Mouse (Mus musculus) CH12.LX (cell line): Measurements from ENCODE around the gene 1700020N01Rik. TPM values are rescaled to one million over a fixed set of nuclear protein-coding genes. Genes with fewer than 3 reads are reported as not detected.

Experiments
- DNase-seq: peaks from one replicate; pipeline ENCODE4 v3.0.0-alpha.2; 2013; ENCODE audit errors: extremely low read depth
- H3K27ac ChIP-seq: 2 replicates; pipeline ENCODE4 v1.5.1; 2012; ENCODE audit warnings: low read depth, mild to moderate bottlenecking, control low read depth, moderate library complexity; ENCODE audit not compliant: insufficient read depth
- H3K27me3 ChIP-seq: replicated peaks from 2 replicates; pipeline ENCODE3; 2012; ENCODE audit warnings: inconsistent platforms
- H3K36me3 ChIP-seq, 2 experiments: replicated peaks in 1 of 2; 2 replicates each; pipeline versions ENCODE3 to v1.6.1; 2012; ENCODE audit warnings: inconsistent platforms in 1 of 2, low read length in 1 of 2, mild to moderate bottlenecking in 1 of 2, mixed read lengths in 1 of 2, moderate library complexity in 1 of 2; ENCODE audit not compliant: control insufficient read depth in 1 of 2, insufficient read depth in 1 of 2
- H3K4me1 ChIP-seq, 2 experiments: 2 replicates each; pipeline ENCODE4 v1.6.1; 2012; ENCODE audit warnings: inconsistent platforms in 1 of 2, moderate library complexity in 1 of 2; ENCODE audit not compliant: insufficient read depth in 2 of 2, control insufficient read depth in 1 of 2
- H3K4me2 ChIP-seq: 2 replicates; pipeline ENCODE4 v1.6.1; 2012; ENCODE audit warnings: low read depth, mild to moderate bottlenecking, control low read depth; ENCODE audit not compliant: poor library complexity, insufficient read depth, severe bottlenecking
- H3K4me3 ChIP-seq, 3 experiments: fragments of 150-350 bp in 1 of 3; sonication (generic) in 1 of 3; replicated peaks in 1 of 3; 2 replicates each; pipeline versions ENCODE3 to v1.5.1; 2011 to 2012; ENCODE audit warnings: low read depth in 2 of 3, low read length in 2 of 3, mild to moderate bottlenecking in 2 of 3, moderate library complexity in 2 of 3, control low read depth in 1 of 3, improper control_type of control experiment in 1 of 3, inconsistent platforms in 1 of 3, mixed read lengths in 1 of 3; ENCODE audit not compliant: poor library complexity in 1 of 3
- H3K79me2 ChIP-seq: replicated peaks from 2 replicates; pipeline ENCODE4 v1.6.1; 2012; ENCODE audit warnings: mild to moderate bottlenecking, moderate library complexity; ENCODE audit not compliant: control insufficient read depth, poor library complexity, insufficient read depth, severe bottlenecking; ENCODE audit errors: extremely low read depth
- H3K9ac ChIP-seq: 2 replicates; pipeline ENCODE4 v1.6.1; 2012; ENCODE audit warnings: low read depth, mild to moderate bottlenecking, control low read depth, moderate library complexity; ENCODE audit not compliant: insufficient read depth
- H3K9me3 ChIP-seq: replicated peaks from 2 replicates; pipeline ENCODE3; 2012; ENCODE audit warnings: low read length, inconsistent platforms, mixed read lengths
- CHD1 ChIP-seq: IDR thresholded peaks from 2 replicates; pipeline ENCODE4 v1.6.1; 2012; ENCODE audit warnings: low read depth, low read length, improper control_type of control experiment, inconsistent platforms
- CHD2 ChIP-seq: IDR thresholded peaks from 2 replicates; pipeline ENCODE4 v1.6.1; 2011; ENCODE audit warnings: low read length, improper control_type of control experiment
- E2F4 ChIP-seq: IDR thresholded peaks from 2 replicates; pipeline ENCODE4 v1.6.1; 2011; ENCODE audit warnings: low read depth, low read length, improper control_type of control experiment; ENCODE audit not compliant: insufficient replicate concordance
- EP300 ChIP-seq: IDR thresholded peaks from 2 replicates; pipeline ENCODE4 v1.6.1; 2011; ENCODE audit warnings: low read length, improper control_type of control experiment
- ETS1 ChIP-seq: conservative IDR thresholded peaks from 2 replicates; pipeline ENCODE4 v1.6.1; 2012; ENCODE audit warnings: low read depth, mild to moderate bottlenecking, inconsistent platforms, low read length, improper control_type of control experiment, moderate library complexity
- HCFC1 ChIP-seq: IDR thresholded peaks from 2 replicates; pipeline ENCODE4 v1.6.1; 2012; ENCODE audit warnings: low read depth, mild to moderate bottlenecking, inconsistent platforms, low read length, improper control_type of control experiment
- IRF4 ChIP-seq: IDR thresholded peaks from 2 replicates; pipeline ENCODE4 v1.6.1; 2014; ENCODE audit warnings: low read depth, mild to moderate bottlenecking, inconsistent platforms, low read length, improper control_type of control experiment
- JUN ChIP-seq: IDR thresholded peaks from 2 replicates; pipeline ENCODE4 v1.6.1; 2011; ENCODE audit warnings: low read depth, mild to moderate bottlenecking, low read length, improper control_type of control experiment, moderate library complexity; ENCODE audit not compliant: insufficient read depth
- KAT2A ChIP-seq: IDR thresholded peaks from 2 replicates; pipeline ENCODE4 v1.6.1; 2012; ENCODE audit warnings: low read length, improper control_type of control experiment, inconsistent platforms; ENCODE audit not compliant: insufficient replicate concordance
- MAFK ChIP-seq: IDR thresholded peaks from 2 replicates; pipeline ENCODE4 v1.6.1; 2011; ENCODE audit warnings: low read length, improper control_type of control experiment; ENCODE audit not compliant: insufficient replicate concordance
- MAX ChIP-seq: IDR thresholded peaks from 2 replicates; pipeline ENCODE4 v1.6.1; 2011; ENCODE audit warnings: low read length, improper control_type of control experiment
- MAZ ChIP-seq: IDR thresholded peaks from 2 replicates; pipeline ENCODE4 v1.6.1; 2012; ENCODE audit warnings: low read depth, mild to moderate bottlenecking, inconsistent platforms, low read length, improper control_type of control experiment, moderate library complexity
- MEF2A ChIP-seq: IDR thresholded peaks from 2 replicates; pipeline ENCODE4 v1.6.1; 2014; ENCODE audit warnings: low read depth, mild to moderate bottlenecking, inconsistent platforms, low read length, improper control_type of control experiment, borderline replicate concordance
- MYC ChIP-seq: IDR thresholded peaks from 2 replicates; pipeline ENCODE4 v1.6.1; 2011; ENCODE audit warnings: low read depth, mild to moderate bottlenecking, improper control_type of control experiment, low read length
- NRF1 ChIP-seq: IDR thresholded peaks from 2 replicates; pipeline ENCODE4 v1.6.1; 2014; ENCODE audit warnings: low read depth, mild to moderate bottlenecking, inconsistent platforms, low read length, improper control_type of control experiment, moderate library complexity
- PAX5 ChIP-seq: IDR thresholded peaks from 2 replicates; pipeline ENCODE4 v1.6.1; 2012; ENCODE audit warnings: low read length, inconsistent platforms, mixed read lengths
- POLR2AphosphoS2 ChIP-seq: IDR thresholded peaks from 2 replicates; pipeline ENCODE4 v1.6.1; 2011; ENCODE audit warnings: low read depth, low read length, improper control_type of control experiment
- RCOR1 ChIP-seq: conservative IDR thresholded peaks from 2 replicates; pipeline ENCODE4 v1.6.1; 2012; ENCODE audit warnings: low read depth, mild to moderate bottlenecking, inconsistent platforms, low read length, improper control_type of control experiment
- TBP ChIP-seq: conservative IDR thresholded peaks from 2 replicates; pipeline ENCODE4 v1.6.1; 2011; ENCODE audit warnings: low read depth, low read length, improper control_type of control experiment
- TCF12 ChIP-seq: IDR thresholded peaks from 2 replicates; pipeline ENCODE4 v1.6.1; 2014; ENCODE audit warnings: low read depth, mild to moderate bottlenecking, inconsistent platforms, low read length, improper control_type of control experiment
- USF1 ChIP-seq: IDR thresholded peaks from 2 replicates; pipeline ENCODE4 v1.6.1; 2014; ENCODE audit warnings: low read depth, mild to moderate bottlenecking, inconsistent platforms, low read length, improper control_type of control experiment
- USF2 ChIP-seq: conservative IDR thresholded peaks from 2 replicates; pipeline ENCODE4 v1.6.1; 2011; ENCODE audit warnings: low read depth, low read length, improper control_type of control experiment
- ZC3H11A ChIP-seq: IDR thresholded peaks from 2 replicates; pipeline ENCODE4 v1.6.1; 2012; ENCODE audit warnings: low read depth, mild to moderate bottlenecking, inconsistent platforms, low read length, improper control_type of control experiment
- ZKSCAN1 ChIP-seq: IDR thresholded peaks from 2 replicates; pipeline ENCODE4 v1.6.1; 2012; ENCODE audit warnings: low read depth, inconsistent platforms, low read length, improper control_type of control experiment, borderline replicate concordance
- ZNF384 ChIP-seq: IDR thresholded peaks from 2 replicates; pipeline ENCODE4 v1.6.1; 2012; ENCODE audit warnings: low read depth, low read length, improper control_type of control experiment, inconsistent platforms
- dilution Hi-C: fragments of 300-500 bp; cut with MboI; formaldehyde crosslinking; loops from 2 replicates; pipeline ENCODE4 v1.14.3; 2020; ENCODE audit warnings: low sequenced_read_pairs; ENCODE audit not compliant: extremely low pct_unique_long_range_greater_than_20kb, extremely low pct_ligation_motif_present
- in situ Hi-C: fragments of 300-500 bp; cut with MboI; formaldehyde crosslinking; loops from 3 replicates; pipeline ENCODE4 v1.14.3; 2019; ENCODE audit warnings: low sequenced_read_pairs, low pct_ligation_motif_present, low pct_unique_long_range_greater_than_20kb, mixed read lengths
- polyA plus RNA-seq: library from polyadenylated mRNA; unstranded; fragments of >175 nt; gene quantifications from 2 replicates; pipeline ENCODE4 v1.2.1, GENCODE M21; 2012; ENCODE audit warnings: low read depth; ENCODE audit not compliant: insufficient read length
- total RNA-seq, 2 experiments: library from RNA; depleted of rRNA; stranded (reverse); fragments of 300-350 nt in 1 of 2; fragments of >200 nt in 1 of 2; gene quantifications; 2 replicates each; pipeline ENCODE4 v1.2.3; 2012 to 2014

Gene 1700020N01Rik
- total and polyA plus RNA-seq, 3 experiments, result not detected

- in situ Hi-C loops (loop anchor here (25.0 kb wide), 2 partner anchors 226 to 374 kb away; partner anchors contain the start of gene Aldh8a1), dilution Hi-C loops (no loop called here)
- no peak overlapping the region for H3K4me3 ChIP-seq
- no peak overlapping the region for H3K27ac ChIP-seq
- no peaks in the 10 kb centered on the region for H3K27me3 ChIP-seq
- no peaks in the 10 kb centered on the region for H3K4me1 ChIP-seq
- no peak for DNase-seq
- H3K9me3 ChIP-seq, result no peaks in the 10 kb centered on the region
- H3K36me3 ChIP-seq, result no peaks in the 10 kb centered on the region
- no peak overlapping the region for H3K9ac ChIP-seq
- no peak for TF ChIP-seq EP300
- TF ChIP-seq MAFK, result no peak
- no peak for TF ChIP-seq ZKSCAN1
- TF ChIP-seq RCOR1, result no peak
- TF ChIP-seq ZC3H11A, result no peak
- TF ChIP-seq KAT2A, result no peak
- TF ChIP-seq NRF1, result no peak
- TF ChIP-seq ZNF384, result no peak
- TF ChIP-seq TBP, result no peak
- no peak for TF ChIP-seq MAZ
- TF ChIP-seq USF2, result no peak
- no peak for TF ChIP-seq MEF2A
- TF ChIP-seq MYC, result no peak
- no peak for TF ChIP-seq E2F4
- TF ChIP-seq JUN, result no peak
- TF ChIP-seq CHD2, result no peak
- no peak for TF ChIP-seq TCF12
- no peak for TF ChIP-seq POLR2AphosphoS2
- no peak for TF ChIP-seq USF1
- TF ChIP-seq MAX, result no peak
- H3K4me2 ChIP-seq, result no peak overlapping the region
- no peaks in the 10 kb centered on the region for H3K79me2 ChIP-seq
These were observed 20.3 kb downstream of the 1700020N01Rik start for GRCm38 (mm10) chr10:21613021-21613860.

DNA sequence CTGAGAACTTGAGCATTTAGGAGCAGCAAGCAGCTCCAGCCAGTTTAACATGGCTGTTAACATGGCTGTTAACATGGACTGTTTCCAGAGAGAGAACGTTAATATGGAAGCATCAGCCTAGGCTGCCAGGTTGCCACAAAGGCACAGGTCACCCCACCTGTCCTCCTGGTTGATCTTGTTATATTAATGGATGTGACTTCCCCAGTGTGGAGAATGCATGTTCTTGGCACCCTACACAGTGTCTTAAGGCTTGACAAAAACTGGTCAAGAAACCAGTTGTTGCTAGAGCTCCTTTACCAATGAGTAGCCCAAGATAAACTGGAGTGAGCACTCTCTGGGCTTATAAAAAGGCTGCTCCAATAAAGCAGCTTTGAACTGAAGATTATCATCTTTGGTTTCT is 21.6 kb downstream of the 1700020N01Rik start:
- TF ChIP-seq PAX5, result no peak
- TF ChIP-seq IRF4, result no peak
- no peak for TF ChIP-seq ZC3H11A
- no peak for TF ChIP-seq NRF1
- TF ChIP-seq CHD1, result no peak
- no peak for TF ChIP-seq ETS1
- no peak for TF ChIP-seq HCFC1
- no peak for TF ChIP-seq RCOR1
- no peak for TF ChIP-seq USF1
- no peak for TF ChIP-seq POLR2AphosphoS2
- TF ChIP-seq TCF12, result no peak
- no peak for TF ChIP-seq E2F4
- TF ChIP-seq, all 38 proteins: peak for 0
- no peak overlapping the region for H3K4me3 ChIP-seq
- peaks cover 0 to 10% of the 10 kb centered on the region in 2 experiments; a peak in 2 of 4 replicates for H3K4me1 ChIP-seq
- H3K4me2 ChIP-seq, result no peak overlapping the region
- H3K27ac ChIP-seq, result no peak overlapping the region
- no peaks in the 10 kb centered on the region for H3K27me3 ChIP-seq
- dilution Hi-C loops (no loop called here), in situ Hi-C loops (loop anchor here (25.0 kb wide), 2 partner anchors 227 to 373 kb away; partner anchors contain the start of gene Aldh8a1)
- no peak for DNase-seq
- no peaks in the 10 kb centered on the region for H3K79me2 ChIP-seq
- no peaks in the 10 kb centered on the region for H3K9me3 ChIP-seq
- H3K36me3 ChIP-seq, result no peaks in the 10 kb centered on the region
- H3K9ac ChIP-seq, result no peak overlapping the region
